Mouse (Mus musculus) mouse trophoblast stem cell (cell line): ENCODE results near the gene 5730480H06Rik.

Source experiments
- in situ Hi-C, 2 experiments: fragments of 300-500 bp; cut with MseI, MboI; formaldehyde crosslinking; loops; 2 replicates in 1 of 2; 3 replicates in 1 of 2; pipeline ENCODE4 v1.15.1; 2025

Gene 5730480H06Rik

DNA sequence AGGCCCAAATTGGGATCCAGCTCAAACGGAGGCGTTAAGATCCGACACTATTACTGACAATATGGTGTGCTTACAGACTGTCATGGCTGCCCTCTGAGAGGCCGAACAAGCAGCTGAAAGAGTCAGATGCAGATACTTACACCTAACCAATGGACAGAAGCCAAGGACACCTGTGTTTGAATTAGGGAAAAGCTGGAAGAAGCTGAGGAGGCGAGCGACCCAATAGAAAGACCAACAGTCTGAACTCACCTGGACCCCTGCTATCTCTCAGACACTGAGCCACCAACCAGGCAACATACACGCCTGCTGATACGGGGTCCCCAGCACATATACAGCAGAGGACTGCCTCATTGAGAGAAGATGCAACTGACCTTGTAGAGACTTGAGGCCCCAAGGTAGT lies at the start of gene 5730480H06Rik:
5730480H06Rik (plus strand) TSS at position 301 of the 400 bp plus-strand sequence.
- in situ Hi-C loops: no loop called here

DNA sequence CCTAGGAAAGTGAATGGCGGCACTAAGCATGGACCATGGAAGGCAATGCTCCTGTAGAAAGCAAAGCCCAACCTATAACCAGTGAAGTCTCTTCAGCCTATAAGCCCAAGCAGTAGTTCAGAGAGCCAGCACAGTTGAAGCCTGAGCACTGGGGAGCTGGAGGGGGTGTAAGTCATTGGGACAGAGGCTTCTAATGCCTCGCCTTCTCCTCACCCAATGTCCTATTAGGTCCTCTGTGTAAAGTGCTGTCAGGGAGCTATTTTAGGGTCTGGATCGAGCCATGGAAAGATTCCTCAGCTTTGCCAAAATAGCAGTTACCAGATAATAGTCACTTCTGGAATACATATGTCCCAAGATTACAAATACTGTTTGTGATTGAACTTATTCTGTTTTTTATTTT lies 26.6 kb upstream of the 5730480H06Rik start:
- in situ Hi-C loops: no loop called here

- in situ Hi-C loops: no loop called here
Observed at GRCm38 (mm10) chr5:48315057-48315602, 12.6 kb upstream of the 5730480H06Rik start.

DNA sequence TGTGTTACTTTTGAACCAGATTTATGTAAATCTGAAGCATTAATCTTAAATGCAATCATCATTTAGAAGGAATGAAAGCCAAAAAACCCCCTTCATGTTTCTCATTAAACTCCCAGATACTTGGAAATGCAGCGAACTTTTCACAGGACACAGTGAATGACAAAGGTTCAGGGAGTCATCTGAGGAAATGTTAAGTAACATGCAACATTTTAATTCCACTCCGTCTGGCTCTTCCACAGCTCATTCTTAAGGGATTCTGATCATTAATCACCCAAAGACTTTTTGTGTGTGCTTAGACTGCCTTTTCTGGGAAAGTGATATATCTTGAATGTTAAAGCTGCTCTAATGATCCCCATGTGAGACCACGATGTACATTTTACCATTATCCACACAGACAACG lies 7.2 kb upstream of the 5730480H06Rik start:
- in situ Hi-C loops: no loop called here

- in situ Hi-C loops: no loop called here
Observed at GRCm38 (mm10) chr5:48326221-48326620, 1.5 kb upstream of the 5730480H06Rik start.

DNA sequence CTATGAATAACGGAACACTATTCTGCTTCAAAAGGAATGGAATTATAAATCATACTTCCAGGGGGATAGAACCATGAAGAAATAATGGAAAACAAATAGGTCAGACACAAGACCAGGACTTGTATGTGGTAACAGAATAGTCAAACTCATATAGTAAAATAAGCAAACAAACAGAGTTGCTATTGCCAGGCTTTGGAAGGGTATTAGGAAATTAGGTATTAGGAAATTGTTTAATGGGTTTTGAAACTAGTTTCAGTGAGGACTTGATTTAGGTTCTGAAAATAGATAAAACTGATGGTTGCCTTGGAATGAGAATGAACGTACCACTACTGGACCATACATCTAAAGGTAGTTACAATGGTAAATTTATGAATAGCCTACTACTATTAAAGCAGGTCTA lies 2.0 kb downstream of the 5730480H06Rik start:
- in situ Hi-C loops: no loop called here

- in situ Hi-C loops: no loop called here
Observed at GRCm38 (mm10) chr5:48330817-48331216, 3.1 kb downstream of the 5730480H06Rik start.

DNA sequence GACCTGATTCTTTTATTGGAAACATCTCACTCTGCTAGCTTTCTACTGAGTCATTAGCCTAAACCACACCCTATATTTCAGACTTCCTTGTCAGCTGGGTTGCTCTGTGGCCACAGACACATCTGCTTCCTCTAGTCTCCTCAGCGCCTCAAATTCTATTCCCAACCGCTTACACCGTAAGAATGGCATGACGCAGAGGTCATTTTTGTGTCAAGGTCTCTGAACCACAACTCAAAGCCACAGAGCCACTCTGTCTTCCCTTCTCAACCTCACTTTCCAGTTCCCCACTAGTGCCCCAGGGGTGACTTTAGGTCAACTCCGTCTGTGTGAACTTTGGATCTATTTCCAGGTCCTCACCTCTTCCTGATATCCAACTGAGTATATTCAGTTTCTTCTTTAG lies 3.7 kb downstream of the 5730480H06Rik start:
- in situ Hi-C loops: no loop called here

DNA sequence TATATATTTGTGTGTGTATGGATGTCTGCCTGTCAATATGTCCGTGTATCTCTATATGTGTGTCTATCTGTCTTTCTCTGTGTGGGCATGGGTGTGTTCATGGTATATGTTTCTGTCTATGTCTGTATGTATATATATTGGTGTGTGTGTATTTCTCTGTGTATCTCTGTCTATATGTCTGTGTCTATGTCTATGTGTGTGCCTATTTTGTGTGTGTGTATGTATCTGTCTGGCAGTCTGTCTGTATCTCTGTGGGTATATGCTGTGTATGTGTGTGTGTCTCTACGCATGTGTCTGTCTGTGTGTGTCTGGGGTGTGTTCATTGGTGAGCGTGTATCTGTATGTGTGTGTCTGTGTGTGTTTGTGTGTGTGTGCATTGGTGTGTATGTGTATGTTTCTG lies 5.7 kb downstream of the 5730480H06Rik start:
- in situ Hi-C loops: no loop called here

- in situ Hi-C loops: no loop called here
Observed at GRCm38 (mm10) chr5:48333884-48334513, 6.2 kb downstream of the 5730480H06Rik start.

- in situ Hi-C loops: loop anchor here in 1 of 2 experiments (10.0 kb wide), 1 partner anchor 206 kb away; no protein-coding TSS in a partner anchor
Observed at GRCm38 (mm10) chr5:48340808-48341433, 13.2 kb downstream of the 5730480H06Rik start.

DNA sequence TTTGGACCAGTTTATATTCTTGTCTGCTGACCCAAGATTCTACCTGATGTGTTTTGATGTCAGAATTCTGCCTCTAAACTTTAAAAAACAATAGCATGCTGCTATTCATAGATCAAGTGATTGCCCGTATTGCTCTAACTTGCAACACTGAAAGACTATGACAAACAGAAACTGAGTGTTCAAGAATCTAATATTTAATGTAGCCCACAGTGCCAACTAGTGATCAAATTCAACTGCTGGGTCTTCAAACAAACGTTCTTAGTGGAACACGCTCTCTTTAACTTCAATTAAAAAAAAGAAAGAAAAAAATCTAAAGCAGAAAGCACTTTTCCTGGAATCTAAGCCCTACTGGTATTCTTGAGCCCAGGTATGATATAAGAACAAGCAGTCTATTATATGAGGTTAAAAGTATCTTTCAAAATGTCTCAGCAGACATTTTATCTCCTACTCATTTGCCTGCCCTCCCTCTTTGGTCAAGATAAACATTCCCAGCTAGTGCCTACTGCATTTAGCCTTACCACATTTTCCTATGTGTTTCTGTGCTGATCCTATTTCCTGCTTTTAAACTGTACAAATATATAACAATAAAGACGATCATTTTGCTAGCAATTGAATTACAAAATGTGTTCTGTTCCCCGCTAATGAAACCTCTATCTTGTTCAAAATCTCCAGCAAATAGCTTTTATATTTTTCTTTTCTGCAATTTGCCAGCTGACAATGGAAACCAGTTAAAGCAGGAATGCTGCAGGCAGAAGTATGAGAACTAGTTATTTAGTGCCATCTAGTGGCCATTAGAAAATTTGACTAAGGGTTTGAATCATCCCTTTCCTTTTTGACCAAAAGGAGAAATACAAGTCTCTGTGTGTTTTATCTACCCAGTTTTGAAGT lies 17.6 kb downstream of the 5730480H06Rik start:
- in situ Hi-C loops: loop anchor here in 1 of 2 experiments (10.0 kb wide), 1 partner anchor 211 kb away; no protein-coding TSS in a partner anchor

- in situ Hi-C loops: loop anchor here in 1 of 2 experiments (10.0 kb wide), 1 partner anchor 211 kb away; no protein-coding TSS in a partner anchor
Observed at GRCm38 (mm10) chr5:48345983-48346648, 18.4 kb downstream of the 5730480H06Rik start.

- in situ Hi-C loops: loop anchor here in 1 of 2 experiments (10.0 kb wide), 1 partner anchor 215 kb away; no protein-coding TSS in a partner anchor
Observed at GRCm38 (mm10) chr5:48349309-48349708, 21.6 kb downstream of the 5730480H06Rik start.

- in situ Hi-C loops: no loop called here
Observed at GRCm38 (mm10) chr5:48371890-48372766, 44.4 kb downstream of the 5730480H06Rik start.

DNA sequence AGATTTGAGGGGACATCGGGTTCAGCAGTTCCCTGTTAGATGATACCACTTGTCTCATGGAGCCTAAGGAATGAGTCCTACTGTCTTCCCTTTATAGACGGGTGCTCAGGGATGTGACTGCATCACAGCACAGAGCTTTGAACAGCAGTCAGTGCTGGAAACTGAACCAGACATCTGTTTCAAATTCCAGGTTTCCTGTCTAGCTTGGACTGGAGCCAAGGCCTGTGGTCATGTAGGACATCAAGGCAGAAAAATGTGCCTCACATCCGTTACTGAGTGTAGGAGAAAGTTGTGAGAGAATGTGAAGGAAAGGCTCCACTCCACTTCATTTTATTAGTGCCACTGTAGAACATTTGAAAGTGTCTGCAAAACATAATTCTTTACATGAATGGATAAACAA lies 74.7 kb downstream of the 5730480H06Rik start:
- in situ Hi-C loops: no loop called here

GRCm38 (mm10) chr5:48408276-48408675 lies 80.5 kb downstream of the 5730480H06Rik start:
- in situ Hi-C loops: no loop called here

- in situ Hi-C loops: no loop called here
Observed at GRCm38 (mm10) chr5:48410348-48410747, 82.6 kb downstream of the 5730480H06Rik start.

GRCm38 (mm10) chr5:48411462-48411861 lies 83.7 kb downstream of the 5730480H06Rik start:
- in situ Hi-C loops: no loop called here

GRCm38 (mm10) chr5:48412261-48412660 lies 84.5 kb downstream of the 5730480H06Rik start:
- in situ Hi-C loops: no loop called here
